Mouse (Mus musculus) frontal cortex, postnatal 36 days (tissue): ENCODE data around the gene Minos1.

Experiments
- DNase-seq, 2 experiments: peaks; one replicate each; pipeline ENCODE4 v3.0.0; 2022; ENCODE audit warnings: low spot score in 2 of 2

Minos1 gene

DNA sequence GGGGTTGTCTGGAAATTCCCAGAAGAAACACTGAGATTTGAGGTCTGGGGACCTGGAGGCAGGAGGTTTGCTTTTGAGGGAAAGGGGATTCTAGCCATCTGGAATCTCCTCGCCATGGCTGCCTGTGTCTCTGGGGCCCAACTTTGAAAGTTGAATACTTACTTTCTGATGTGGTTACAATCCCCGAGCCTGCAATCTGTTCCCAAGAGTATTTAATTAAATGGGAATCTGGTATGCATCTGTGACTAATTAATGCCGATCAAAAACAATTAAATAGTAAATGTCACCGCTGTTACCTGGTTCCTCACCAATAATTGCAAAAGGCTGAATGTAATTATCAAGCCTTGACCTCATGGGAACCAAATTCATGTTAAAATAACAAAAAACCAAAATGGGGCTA lies 13.7 kb upstream of the Minos1 start:
- DNase-seq = no peak

DNA sequence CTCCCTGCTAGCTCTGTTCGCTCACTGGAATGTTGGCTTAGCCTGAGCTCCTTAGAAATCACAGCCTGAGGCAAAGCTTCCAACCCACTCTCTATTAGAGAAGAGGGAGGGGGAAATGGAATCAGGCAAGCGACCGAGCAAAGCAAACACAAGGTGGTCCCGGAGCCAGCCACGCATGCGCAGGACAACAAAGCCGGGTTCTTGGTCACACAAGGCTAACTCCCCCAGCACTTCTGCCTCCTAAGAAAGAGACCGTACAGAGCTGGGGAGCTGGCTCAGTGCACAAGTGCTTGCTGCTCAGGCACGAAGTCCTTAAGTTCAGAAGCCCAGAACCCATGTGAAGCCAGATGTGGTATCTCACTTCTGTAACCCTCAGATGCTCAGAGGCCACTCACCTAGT lies 12.1 kb upstream of the Minos1 start:
- DNase-seq = no peak

DNA sequence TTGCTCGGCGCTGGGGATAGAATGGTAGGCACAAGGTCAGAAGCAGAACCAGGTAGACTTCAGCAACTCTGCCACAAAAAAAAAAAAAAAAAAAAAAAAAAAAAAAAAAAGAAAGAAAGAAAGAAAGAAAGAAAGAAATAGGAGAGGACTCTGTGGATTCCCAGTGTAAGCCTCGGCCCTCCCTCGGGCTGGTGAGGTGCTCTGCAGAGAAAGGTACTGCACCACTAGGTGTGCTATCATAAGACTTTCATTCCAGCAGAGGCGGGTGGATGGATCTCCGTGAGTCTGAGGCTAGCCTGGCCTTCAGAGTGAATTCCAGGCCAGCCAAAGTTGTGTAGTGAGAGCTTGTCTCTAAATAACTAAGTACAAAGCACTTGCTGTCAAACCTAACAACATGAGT lies 10.9 kb upstream of the Minos1 start:
- no peak for DNase-seq

DNA sequence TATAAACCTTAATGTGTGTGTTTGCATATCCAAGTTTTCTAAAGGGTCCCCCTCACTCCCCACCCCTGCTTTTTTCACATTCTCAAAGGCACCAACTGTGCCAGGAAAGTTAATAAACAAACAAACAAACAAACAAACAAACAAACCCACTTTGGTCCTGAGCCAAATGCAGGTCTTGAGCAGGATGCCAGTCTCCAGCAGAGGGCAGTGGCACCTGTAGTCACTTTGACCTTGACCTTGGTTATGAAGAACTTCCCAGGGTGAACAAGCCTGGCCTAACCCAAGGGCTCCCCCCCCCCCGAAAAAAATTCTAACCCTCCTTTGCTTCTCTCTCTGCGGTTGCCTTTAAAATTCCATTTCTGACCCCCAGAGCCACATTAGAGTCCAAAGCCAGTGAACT lies 9.4 kb upstream of the Minos1 start:
- DNase-seq = no peak

DNA sequence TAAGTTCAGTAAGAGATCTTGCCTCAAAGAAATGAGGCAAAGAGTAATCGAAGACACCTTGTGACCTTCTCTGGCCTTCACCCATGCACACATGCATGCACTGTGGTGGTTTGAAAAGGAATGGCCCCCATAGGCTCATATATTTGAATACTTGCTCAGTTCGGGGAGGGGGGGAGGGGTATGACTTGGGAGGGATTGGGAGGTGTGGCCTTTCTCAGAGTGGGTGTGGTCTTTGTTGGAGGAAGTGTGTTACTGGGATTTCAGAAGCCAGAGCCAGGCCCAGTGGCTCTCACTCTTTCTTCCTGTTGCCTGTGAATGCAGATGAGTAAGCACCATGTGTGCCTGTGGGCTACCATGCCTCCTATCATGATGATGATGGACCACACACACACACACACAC lies 5.1 kb upstream of the Minos1 start:
- DNase-seq = no peak

DNA sequence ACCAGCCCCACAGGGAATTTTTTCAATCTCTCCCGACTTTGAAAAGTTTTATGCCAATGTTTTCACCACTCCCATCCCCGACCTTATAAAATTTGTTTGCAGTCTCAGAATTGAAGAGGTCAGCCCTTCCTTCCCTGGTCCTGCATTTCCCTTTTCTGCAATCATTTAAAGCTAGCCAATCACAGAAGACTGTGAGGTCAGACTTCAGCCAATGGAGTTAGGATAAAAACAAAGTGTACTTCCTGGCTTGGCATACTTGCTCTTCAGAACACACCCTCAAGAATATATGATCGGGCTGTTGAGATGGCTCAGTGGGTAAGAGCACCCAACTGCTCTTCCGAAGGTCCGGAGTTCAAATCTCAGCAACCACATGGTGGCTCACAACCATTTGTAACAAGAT lies 2.2 kb upstream of the Minos1 start:
- no peak for DNase-seq

DNA sequence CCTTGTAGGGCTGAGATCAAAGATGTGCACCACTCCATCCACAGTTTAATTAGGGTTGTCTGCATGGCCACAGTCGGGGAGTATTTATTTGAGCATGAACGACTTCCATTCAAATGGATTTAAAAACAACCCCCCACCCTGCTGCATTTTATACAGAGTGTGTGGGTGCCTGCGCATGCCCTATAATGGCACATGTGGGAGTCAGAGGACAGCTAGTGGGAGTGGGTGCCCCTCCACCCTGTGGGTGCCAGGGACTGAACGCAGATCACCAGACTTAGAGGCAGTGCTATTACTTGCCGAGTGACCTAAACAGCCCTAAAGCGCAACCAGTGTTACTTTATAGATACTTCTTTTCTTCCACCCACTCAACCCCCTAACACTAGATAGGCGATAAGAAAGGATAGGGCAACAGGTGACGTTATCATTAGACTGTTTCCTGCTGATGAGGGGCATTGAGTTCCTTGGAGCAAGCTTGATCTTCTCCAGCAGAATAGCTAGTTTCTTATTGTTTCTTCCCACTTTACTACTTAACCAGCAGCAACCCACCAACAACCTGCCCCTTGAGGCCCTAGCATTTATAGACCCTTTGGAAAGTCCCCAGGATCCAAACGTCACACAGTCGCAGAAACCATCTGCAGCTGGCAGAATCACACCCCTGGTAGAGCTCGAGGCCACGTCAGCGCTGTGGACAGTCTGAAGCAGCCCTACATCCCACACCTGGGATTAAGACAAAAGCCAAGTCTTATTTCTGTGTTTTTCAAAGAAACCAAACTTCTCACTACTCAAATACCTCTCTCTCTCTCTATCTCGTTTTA lies 1.2 kb upstream of the Minos1 start:
- peak in 1 of 2 experiments; percentile 16 for DNase-seq

DNA sequence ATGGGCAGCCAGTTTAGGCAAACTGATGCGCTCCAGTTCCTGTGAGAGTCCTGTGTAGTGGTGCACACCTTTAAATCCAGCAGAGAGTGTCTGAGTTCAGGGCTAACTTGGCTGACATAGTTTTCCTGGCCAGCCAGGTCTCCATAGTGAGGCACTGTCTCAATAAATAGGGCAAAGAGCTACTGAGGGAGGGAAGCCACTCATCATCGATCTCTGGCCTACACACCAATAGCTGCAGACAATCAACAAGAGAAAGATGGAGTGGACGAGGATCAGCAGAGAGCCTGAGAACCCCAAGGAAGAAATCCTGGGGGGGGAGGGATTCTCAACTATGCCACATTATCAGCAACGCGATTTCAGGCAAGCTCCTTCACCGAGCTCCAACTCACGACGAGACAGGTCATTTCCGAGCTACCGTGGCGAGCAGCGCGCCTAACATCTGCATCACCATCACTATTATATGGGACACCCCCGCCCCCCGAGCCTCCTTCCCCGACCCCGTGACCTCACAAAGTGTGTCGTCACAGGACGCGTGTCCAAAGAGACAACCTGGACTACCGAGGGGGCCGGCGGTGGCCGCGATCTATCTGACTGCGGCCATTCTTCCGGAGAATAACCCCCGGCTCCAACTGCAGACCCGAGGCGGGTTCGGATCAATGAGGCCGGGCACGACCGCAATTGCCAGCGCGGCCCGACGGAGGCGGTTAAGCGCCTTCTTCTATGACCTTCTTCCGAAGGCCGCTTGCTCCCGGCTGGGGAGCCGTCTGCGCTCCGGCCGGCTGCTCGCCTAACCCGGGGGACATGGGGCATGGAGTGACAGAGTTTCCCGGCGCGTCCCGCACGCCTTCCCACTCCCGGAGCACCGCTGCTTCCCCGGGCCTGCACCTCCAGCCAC lies 860 bp downstream of the Minos1 start:
- peak; percentile 15 to 21 for DNase-seq

DNA sequence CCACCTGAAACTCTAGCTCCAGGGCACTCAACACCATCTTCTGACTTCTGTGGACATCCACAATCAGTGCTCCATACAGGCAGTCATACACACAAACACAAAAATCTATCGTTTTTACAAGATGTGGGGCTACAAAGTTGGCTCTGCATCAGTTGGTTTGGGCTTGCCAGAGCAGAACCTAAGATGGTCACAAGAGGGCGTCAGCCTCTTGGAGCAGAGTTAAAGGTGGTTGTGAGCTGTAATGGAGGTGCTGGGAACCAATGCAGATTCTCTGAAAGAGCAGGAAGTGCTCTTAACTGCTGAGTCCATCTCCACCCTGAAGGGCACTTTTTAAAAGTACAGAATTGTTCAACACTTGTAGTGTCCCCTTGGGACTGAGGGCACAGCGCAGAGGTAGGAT lies 4.4 kb downstream of the Minos1 start:
- DNase-seq = no peak

DNA sequence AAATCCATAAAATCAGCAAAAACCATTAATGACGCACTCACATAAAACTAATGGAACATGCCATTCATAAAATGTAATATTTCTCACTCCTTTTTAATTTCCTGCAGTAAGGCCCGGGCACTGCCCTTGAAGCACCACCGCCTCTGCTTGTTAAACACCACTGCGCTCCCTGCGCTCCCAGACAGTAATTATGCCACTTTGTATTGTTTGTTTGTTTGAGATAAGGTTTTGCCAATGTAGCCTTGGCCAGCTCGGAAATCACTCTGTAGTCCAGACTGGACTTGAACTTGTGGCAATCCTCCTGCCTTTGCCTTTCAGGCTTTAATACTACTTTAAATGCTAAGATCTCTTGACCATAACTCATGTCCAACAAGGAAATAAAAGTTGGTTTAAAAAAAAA lies 6.0 kb downstream of the Minos1 start:
- no peak for DNase-seq

DNA sequence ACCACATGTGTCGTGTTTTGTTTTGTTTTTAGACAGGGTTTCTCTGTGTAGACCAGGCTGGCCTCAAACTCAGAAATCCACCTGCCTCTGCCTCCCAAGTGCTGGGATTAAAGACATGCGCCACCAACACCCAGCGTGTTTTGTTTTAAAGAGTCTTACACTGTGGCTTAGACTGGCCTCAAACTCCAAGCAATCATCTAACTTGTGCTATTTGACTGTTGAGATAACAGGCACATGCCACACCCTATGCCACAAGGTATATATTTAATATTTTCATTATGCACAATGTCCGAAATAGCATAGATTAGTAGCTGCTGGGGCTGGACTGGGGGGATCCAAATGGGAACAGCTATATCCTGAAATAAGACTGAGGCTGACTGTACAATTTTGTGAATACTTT lies 8.4 kb downstream of the Minos1 start:
- no peak for DNase-seq

DNA sequence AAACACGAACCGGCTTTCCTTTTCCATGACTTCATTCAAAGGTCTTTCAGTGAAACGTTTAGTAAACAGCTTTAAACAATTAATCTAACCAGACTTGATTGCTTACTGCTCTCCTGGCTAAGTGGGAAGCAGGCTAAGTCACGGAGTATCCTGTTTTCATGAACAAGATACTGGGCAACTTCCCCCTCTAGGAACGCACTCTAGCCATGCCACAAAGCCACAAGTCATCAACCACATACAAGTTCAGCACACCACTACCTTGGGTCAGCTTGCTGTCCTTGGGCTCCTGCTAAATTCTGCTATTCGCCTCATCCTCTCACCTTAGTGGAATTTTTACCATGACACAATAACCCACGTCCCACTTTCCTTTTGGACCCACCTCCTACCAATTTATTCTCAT lies 9.9 kb downstream of the Minos1 start:
- no peak for DNase-seq

DNA sequence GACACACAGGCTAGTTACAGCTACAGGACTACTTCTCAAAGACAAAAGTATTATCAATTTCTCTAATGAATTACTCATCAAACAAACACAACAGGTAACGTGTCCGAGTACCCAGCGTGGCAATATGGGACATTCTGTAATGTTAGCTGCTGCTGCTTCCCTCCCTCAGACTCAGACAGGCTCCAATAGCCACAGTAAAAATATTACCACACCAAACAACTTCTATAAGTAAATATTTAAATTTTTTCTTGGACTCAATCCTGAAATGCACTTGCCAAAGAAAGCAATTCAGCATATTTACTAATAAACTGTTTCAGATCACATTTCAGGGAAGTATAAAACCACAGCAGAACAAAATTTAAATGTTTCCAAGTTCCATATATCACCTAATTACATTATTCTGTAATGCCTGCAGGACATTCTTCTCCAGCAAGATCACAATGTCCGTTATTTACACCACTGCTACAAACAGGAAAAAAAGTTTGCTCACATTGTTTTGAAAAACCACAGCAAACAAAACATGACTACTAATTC lies 10.6 kb downstream of the Minos1 start:
- no peak for DNase-seq

DNA sequence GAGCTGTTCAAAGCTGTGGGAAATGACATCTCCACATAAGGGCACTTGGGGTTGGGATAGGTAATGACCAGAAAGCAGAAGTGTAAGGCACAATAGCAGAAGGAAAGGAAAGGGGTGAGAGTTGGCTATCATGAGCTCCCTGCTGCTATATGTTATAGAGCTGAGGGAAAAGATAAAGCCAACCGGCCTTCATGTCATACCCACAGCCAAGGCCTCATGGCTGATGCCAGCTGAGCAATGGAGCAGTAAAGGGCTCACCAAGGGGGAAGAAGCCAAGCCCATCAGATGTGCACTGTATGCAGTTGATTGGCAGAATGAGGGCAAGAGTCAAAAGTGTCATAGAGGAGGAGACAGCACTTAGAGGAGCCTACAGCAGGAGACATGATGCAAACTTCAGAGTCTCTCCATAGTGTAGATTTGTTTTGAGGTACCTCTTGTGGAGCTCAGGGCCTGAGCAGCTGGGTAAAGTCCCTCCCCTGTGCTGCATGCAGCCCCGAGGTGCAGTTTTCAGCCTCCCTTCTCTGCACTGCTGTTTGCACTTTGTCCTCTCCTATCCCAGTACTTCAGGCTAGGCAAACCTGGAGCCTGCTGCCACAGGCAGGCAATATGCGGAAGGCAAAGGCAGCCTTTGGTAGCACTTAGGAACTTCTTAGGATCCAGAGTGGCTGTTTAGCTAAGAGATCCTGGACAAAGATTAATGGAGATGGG lies 14.4 kb downstream of the Minos1 start:
- DNase-seq = no peak

DNA sequence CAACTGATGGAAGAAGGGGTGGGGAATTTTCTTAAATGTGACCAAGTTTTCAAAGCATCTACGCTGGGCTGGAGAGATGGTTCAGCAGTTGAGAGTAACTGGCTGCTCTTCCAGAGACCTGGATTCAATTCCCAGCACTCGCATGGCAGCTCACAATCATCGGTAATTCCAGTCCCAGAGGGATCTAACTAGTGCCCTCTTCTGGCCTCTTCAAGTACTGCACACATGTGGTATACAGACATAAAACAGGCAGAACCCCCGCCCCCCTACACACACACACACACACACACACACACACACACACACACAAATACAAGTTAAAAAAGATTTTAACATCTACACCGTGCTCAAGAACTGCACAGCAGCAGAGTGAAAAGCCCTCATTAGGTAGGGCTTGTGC lies 15.2 kb downstream of the Minos1 start:
- DNase-seq = no peak

DNA sequence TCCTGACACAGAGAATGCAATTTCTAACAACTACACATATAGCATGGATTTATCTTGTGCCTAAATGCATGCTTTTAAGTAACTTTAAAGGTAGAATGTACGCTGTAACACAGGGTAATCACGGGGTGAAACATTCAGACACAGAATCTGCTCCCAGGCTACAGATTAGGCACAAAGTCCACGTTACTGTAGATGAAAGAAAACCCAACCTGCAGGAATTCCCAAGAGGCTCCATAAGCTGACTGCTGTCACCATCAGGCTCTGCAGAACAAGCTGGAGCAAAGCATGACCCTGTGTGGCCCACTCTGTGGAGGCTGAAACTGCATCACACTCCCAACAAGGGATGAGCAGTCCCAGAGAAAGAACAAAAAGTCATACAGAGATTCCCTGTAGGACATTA lies 18.4 kb downstream of the Minos1 start:
- DNase-seq = no peak

DNA sequence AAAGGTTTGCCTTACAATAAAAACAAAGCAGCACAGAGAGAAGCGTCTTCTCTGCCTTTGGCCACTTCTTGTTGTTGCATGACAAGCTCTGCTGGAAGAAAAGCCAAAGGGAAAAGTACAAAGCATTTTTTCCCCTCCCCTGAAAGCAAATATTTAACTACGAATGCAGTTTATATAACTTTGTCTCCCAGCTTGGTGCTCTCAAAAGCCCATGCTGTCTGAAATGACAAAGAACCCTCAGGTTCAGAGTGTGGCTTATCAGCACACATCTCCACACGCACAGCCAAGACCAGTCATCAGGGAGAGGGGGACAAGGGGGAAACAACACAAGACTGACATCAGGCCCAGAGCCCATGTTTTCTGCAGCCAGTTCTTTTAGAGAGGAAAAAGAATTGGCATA lies 19.5 kb downstream of the Minos1 start:
- DNase-seq = no peak

DNA sequence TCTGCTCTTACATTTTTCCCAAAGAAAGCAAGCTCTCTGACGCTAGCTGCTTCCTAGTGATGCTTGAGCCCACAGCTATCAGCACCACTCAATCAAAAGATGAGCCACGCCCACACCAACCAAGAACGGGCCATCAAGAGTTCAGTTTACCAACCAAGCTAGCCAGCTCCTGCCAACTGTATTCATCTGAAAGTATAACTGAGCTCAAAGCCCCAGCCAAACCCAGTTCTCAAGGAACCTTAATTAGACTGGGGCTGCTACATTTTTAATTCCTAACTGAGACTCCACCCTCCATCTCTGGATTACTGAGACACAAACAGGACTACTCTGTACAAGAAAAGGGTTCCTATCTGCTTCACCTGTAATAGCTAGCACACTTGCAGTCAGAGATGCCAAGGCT lies 20.1 kb downstream of the Minos1 start:
- no peak for DNase-seq

DNA sequence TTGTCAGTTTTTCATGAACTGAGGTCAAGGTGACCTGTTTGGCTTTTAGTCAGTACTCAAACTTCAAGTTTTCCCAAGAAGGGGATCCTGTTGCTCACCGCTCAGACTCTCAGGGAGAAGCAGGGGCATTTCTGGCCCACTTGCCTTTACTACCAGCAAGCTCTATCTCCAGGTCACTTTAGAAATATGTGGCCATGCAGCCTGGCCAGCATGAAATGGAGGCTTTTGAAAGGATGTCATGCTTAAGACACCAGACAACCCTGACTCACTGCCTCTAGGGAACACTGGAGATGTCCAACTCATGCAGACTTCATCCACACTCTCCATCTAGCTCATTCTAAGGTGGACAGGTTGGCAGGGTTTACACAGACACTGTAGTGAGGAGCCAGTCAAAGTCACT lies 25.5 kb downstream of the Minos1 start:
- no peak for DNase-seq

DNA sequence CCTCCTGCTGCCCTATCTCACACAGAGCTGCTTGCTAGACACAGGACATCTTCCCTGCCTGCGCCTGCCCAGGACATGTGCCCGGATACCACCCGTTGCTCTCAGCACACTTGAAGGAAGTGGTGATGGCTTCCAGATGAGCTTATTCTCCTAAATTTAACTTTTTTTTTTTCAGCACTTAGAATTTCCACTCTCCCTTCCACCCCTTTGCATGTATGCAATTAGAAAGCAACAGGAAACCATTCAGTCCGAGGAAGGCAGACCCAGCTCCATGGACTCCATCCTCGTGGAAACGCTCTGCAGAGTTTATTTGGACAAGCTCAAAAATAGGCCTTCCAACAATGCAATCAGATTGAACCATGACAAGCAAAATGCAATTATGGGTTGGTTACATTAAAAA lies 29.4 kb downstream of the Minos1 start:
- DNase-seq = no peak

DNA sequence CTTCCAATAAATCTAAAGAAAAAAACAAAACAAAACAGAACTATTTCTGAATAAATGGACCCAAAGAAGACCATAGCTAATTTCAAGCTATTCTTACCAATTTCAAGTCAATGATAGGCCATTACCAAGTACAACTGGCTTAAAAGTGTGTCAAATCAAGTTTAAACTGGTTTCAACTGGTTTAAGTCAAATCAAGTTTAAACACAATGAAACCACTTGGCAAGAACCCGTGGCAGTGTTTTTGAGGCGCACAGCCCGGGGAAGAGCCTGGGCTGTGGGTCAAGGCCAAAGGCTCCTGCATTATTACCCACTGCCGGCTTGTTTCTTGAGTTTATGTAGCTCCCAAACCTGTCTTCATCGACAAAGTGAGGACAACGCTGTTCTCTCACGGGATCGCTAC lies 30.6 kb downstream of the Minos1 start:
- no peak for DNase-seq

DNA sequence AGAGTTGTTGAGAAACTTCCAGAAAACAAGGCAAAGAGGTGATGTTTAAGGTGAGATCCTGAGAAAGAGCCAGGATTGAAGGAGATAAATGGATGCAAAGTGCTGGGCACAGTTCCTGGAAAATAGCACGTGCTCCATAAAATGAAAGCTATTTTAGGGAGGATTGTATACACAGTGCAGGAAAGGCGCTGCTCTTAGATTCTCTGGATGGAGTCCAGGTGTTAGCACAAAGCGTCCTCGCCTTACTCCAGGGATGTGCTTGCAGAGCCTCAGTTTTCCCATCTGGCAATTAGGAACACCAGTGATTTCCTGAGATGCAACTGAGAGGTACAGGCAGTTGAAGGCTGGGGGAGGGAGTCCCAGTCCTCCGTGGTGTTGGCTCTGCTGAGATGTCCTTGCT lies 34.7 kb downstream of the Minos1 start:
- no peak for DNase-seq
